Mouse (Mus musculus) hindbrain, embryonic 10.5 days (tissue): ENCODE results near the gene Tmem255b. TPM values are rescaled to one million over a fixed set of nuclear protein-coding genes. Genes with fewer than 3 reads are reported as not detected.

Source experiments
- DNase-seq: peaks from one replicate; pipeline ENCODE4 v3.0.0-alpha.2; 2017; ENCODE audit warnings: low spot score
- H3K27ac ChIP-seq: fragments of 300-500 bp; sonication (generic); 2 replicates; pipeline ENCODE4 v1.5.1; 2016; ENCODE audit warnings: mild to moderate bottlenecking, moderate library complexity
- H3K27me3 ChIP-seq: fragments of 300-500 bp; sonication (generic); 2 replicates; pipeline ENCODE4 v1.6.1; 2016; ENCODE audit warnings: mild to moderate bottlenecking; ENCODE audit not compliant: poor library complexity, insufficient read depth, severe bottlenecking
- H3K36me3 ChIP-seq: fragments of 300-500 bp; sonication (generic); 2 replicates; pipeline ENCODE4 v1.6.1; 2016; ENCODE audit warnings: mild to moderate bottlenecking, moderate library complexity
- H3K4me1 ChIP-seq: fragments of 300-500 bp; sonication (generic); replicated peaks from 2 replicates; pipeline ENCODE4 v1.6.1; 2016; ENCODE audit warnings: mild to moderate bottlenecking
- H3K4me3 ChIP-seq: fragments of 300-500 bp; sonication (generic); 2 replicates; pipeline ENCODE4 v1.5.1; 2016; ENCODE audit warnings: mild to moderate bottlenecking, moderate library complexity
- H3K9me3 ChIP-seq: fragments of 300-500 bp; sonication (generic); 2 replicates; pipeline ENCODE4 v1.6.1; 2016; ENCODE audit warnings: mild to moderate bottlenecking, moderate library complexity
- WGBS: fragments of 180-500 bp; shearing (Covaris S2); methylation state at CpG from one replicate; pipeline ENCODE4 v1.1.7; 2016; 5-methylcytosine and 5-hydroxymethylcytosine counted together
- polyA plus RNA-seq: library from polyadenylated mRNA; unstranded; fragments of >200 nt; fragmentation: Nextera tagmentation; extraction: Ambion mirVana; gene quantifications from 2 replicates; pipeline ENCODE4 v1.2.1, GENCODE M21; 2016

The Tmem255b gene
- polyA plus RNA-seq, 1 experiment from 2014 or later, result 0.56 TPM

- Histone ChIP-seq H3K27me3 (no peaks in the 10 kb centered on the region), H3K4me3 (no peak overlapping the region), H3K36me3 (no peaks in the 10 kb centered on the region), H3K9me3 (no peaks in the 10 kb centered on the region), H3K4me1 (peaks cover 6% of the 10 kb centered on the region; the same call in 1 of the 2 replicates), H3K27ac (no peak overlapping the region)
- DNase-seq, result no peak
Measured at GRCm38 (mm10) chr8:13504894-13505674, 70.1 kb downstream of the Tmem255b start.

GRCm38 (mm10) chr8:13506849-13507248 is 71.9 kb downstream of the Tmem255b start:
- Histone ChIP-seq H3K27me3 (no peaks in the 10 kb centered on the region), H3K4me1 (peaks cover 6% of the 10 kb centered on the region; the same call in 1 of the 2 replicates), H3K9me3 (no peaks in the 10 kb centered on the region), H3K4me3 (no peak overlapping the region), H3K27ac (no peak overlapping the region), H3K36me3 (no peaks in the 10 kb centered on the region)
- DNase-seq, result no peak
- WGBS, result 57% methylated on average over 4 of the region's 4 CpGs

GRCm38 (mm10) chr8:13507284-13507937 is 72.4 kb downstream of the Tmem255b start:
- Histone ChIP-seq H3K9me3 (no peaks in the 10 kb centered on the region), H3K36me3 (no peaks in the 10 kb centered on the region), H3K27me3 (no peaks in the 10 kb centered on the region), H3K27ac (no peak overlapping the region), H3K4me1 (peaks cover 6% of the 10 kb centered on the region; the same call in 1 of the 2 replicates), H3K4me3 (no peak overlapping the region)
- 85% methylated on average over 3 of the region's 3 CpGs for WGBS
- no peak for DNase-seq

- 63% methylated on average over 5 of the region's 5 CpGs for WGBS
- Histone ChIP-seq H3K27me3 (no peaks in the 10 kb centered on the region), H3K9me3 (no peaks in the 10 kb centered on the region)
Measured at GRCm38 (mm10) chr8:13512016-13512415, 77.0 kb downstream of the Tmem255b start.

GRCm38 (mm10) chr8:13512677-13513076 is 77.7 kb downstream of the Tmem255b start:
- peaks cover 6% of the 10 kb centered on the region; the same call in 1 of the 2 replicates for H3K4me1 ChIP-seq
- WGBS, result 87% methylated on average over 6 of the region's 6 CpGs
- H3K9me3 ChIP-seq, result no peaks in the 10 kb centered on the region
- DNase-seq, result no peak
- H3K27me3 ChIP-seq, result no peaks in the 10 kb centered on the region
- no peaks in the 10 kb centered on the region for H3K36me3 ChIP-seq
- no peak overlapping the region for H3K4me3 ChIP-seq
- no peak overlapping the region for H3K27ac ChIP-seq

More at GRCm38 (mm10) chr8:13512016-13512415, 77.0 kb downstream of the Tmem255b start:
- Histone ChIP-seq H3K4me1 (peaks cover 6% of the 10 kb centered on the region; the same call in 1 of the 2 replicates), H3K4me3 (no peak overlapping the region), H3K27ac (no peak overlapping the region), H3K36me3 (no peaks in the 10 kb centered on the region)
- DNase-seq, result no peak

GRCm38 (mm10) chr8:13513556-13514370 is 78.8 kb downstream of the Tmem255b start:
- no peak for DNase-seq
- WGBS, result 82% methylated on average over 5 of the region's 5 CpGs
- H3K27ac ChIP-seq, result no peak overlapping the region
- peaks cover 2% of the 10 kb centered on the region; the same call in 1 of the 2 replicates for H3K4me1 ChIP-seq
- H3K27me3 ChIP-seq, result no peaks in the 10 kb centered on the region
- no peak overlapping the region for H3K4me3 ChIP-seq
- no peaks in the 10 kb centered on the region for H3K9me3 ChIP-seq
- H3K36me3 ChIP-seq, result no peaks in the 10 kb centered on the region

- 91% methylated on average over 7 of the region's 7 CpGs for WGBS
- Histone ChIP-seq H3K27ac (no peak overlapping the region), H3K36me3 (no peaks in the 10 kb centered on the region), H3K4me1 (no peaks in the 10 kb centered on the region), H3K4me3 (no peak overlapping the region), H3K9me3 (no peaks in the 10 kb centered on the region), H3K27me3 (no peaks in the 10 kb centered on the region)
- DNase-seq, result no peak
Measured at GRCm38 (mm10) chr8:13516011-13516442, 81.0 kb downstream of the Tmem255b start.

- Histone ChIP-seq H3K9me3 (no peaks in the 10 kb centered on the region), H3K27ac (no peak overlapping the region), H3K4me3 (no peak overlapping the region), H3K36me3 (no peaks in the 10 kb centered on the region), H3K4me1 (no peaks in the 10 kb centered on the region), H3K27me3 (no peaks in the 10 kb centered on the region)
- DNase-seq, result no peak
- 85% methylated on average over 5 of the region's 5 CpGs for whole genome bisulfite sequencing
Measured at GRCm38 (mm10) chr8:13516728-13517127, 81.7 kb downstream of the Tmem255b start.

- 89% methylated on average over 6 of the region's 6 CpGs for WGBS
- DNase-seq, result no peak
Measured at GRCm38 (mm10) chr8:13517284-13517781, 82.3 kb downstream of the Tmem255b start.

More at GRCm38 (mm10) chr8:13517284-13517781, 82.3 kb downstream of the Tmem255b start:
- H3K27ac ChIP-seq, result no peak overlapping the region
- H3K27me3 ChIP-seq, result no peaks in the 10 kb centered on the region
- H3K36me3 ChIP-seq, result no peaks in the 10 kb centered on the region
- no peaks in the 10 kb centered on the region for H3K9me3 ChIP-seq
- H3K4me3 ChIP-seq, result no peak overlapping the region
- no peaks in the 10 kb centered on the region for H3K4me1 ChIP-seq

Other genes with a start within 250 kb of the Tmem255b start
- 14.5 and 16.5 TPM in 2 replicates for gene Grtp1, start 234.6 kb upstream of the Tmem255b start, polyA plus RNA-seq
- 0.25 and 0.73 TPM in 2 replicates for gene Adprhl1, start 181.0 kb upstream of the Tmem255b start, polyA plus RNA-seq
- 25.3 and 27.6 TPM in 2 replicates for gene Dcun1d2, start 147.1 kb upstream of the Tmem255b start, polyA plus RNA-seq
- 35.6 and 40.9 TPM in 2 replicates for gene Tmco3, start 147.0 kb upstream of the Tmem255b start, polyA plus RNA-seq
- 162 and 186 TPM in 2 replicates for gene Tfdp1, start 96.4 kb upstream of the Tmem255b start, polyA plus RNA-seq
- 0.18 TPM in 1 of 2 replicates, not detected in the other for gene Atp4b, start 38.4 kb upstream of the Tmem255b start, polyA plus RNA-seq
- 0.02 TPM in 1 of 2 replicates, not detected in the other for gene Grk1, start 30.1 kb upstream of the Tmem255b start, polyA plus RNA-seq
- 12.9 and 15.8 TPM in 2 replicates for gene Gas6, start 59.3 kb downstream of the Tmem255b start, polyA plus RNA-seq
- gene 1700029H14Rik, start 127.3 kb downstream of the Tmem255b start, polyA plus RNA-seq, result not detected in 2 replicates
- 28.8 and 31.8 TPM in 2 replicates for gene Rasa3, start 242.4 kb downstream of the Tmem255b start, polyA plus RNA-seq